Mouse (Mus musculus) spleen, adult 2 months (tissue): ENCODE data around the gene Phkb.

Experiments
- CTCF ChIP-seq: fragments of 200-500 bp; IDR thresholded peaks from 2 replicates; pipeline ENCODE4 v1.5.1; 2011; ENCODE audit warnings: mild to moderate bottlenecking, inconsistent platforms; ENCODE audit not compliant: insufficient read depth, insufficient read length, insufficient replicate concordance; ENCODE audit errors: extremely low read depth
- POLR2A ChIP-seq: fragments of 200-500 bp; IDR thresholded peaks from 2 replicates; pipeline ENCODE4 v1.6.1; 2011; ENCODE audit warnings: low read depth, low read length, inconsistent platforms

DNA sequence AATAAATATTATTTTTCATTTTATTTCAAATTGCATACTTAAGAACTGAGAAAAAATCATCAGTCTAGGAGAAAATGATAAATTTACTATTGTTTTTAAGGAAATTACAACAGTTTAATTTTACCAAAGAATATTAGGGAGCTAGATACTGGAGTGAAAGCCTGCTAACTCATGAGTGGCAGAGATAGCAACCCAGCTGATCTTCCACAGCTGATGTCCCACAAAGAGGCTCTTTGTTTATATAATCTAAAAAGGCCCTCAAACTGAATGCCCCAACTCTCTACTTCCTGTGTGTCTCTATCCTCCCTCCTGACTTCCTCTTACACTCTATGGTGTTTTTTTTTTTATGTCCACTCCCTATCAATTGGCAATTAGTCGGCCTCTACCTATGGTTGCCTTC, 152.2 kb downstream of the Phkb start:
- TF ChIP-seq CTCF, result no peak
- TF ChIP-seq POLR2A, result no peak
